Mouse (Mus musculus): ENCODE measurements around the gene Cherp.

DNA sequence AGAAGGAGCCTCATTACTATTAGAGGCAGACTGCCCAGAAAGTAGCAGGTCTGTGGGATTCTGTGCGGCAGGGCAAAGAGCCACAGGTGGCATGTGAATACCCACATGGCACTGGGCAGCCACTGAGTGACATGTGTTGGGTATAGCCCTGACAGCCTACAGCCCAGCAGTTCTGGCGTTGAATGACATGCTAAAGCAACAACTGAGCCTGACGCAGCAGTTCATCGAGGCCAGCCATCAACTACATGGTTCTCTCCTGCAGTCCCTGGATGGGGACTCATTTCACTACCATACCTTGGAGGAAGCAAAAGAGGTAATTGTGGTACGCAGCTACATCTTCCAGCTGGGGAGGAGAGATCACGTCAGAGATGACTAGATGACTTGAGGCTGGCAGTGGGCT is 16.6 kb downstream of the Cherp start:
- no peak for TF ChIP-seq CTCF (IDR thresholded peaks at IDR 0.05; ENCODE audit: low read depth)
- no peak for TF ChIP-seq EP300 (IDR thresholded peaks at IDR 0.05; ENCODE audit: low read depth)
